Comparison of ENCODE assay signal across 13 mouse cellular contexts in genomic region chr13:119339762-119340161, GRCm38 (mm10).
DNase-seq lines count a peak whose midpoint lies in the region; ATAC-seq lines count a peak whose summit lies in the region.
"Had no signal": no experiment of that assay in that cellular context is flagged by ENCODE, and none has a peak within 500 bp of the region (broad histone marks: within the 10 kb centered on the region; RNA-seq: fewer than 3 reads in every experiment).

No protein-coding gene starts in this region.

- no peak overlapping the region for H3K27ac ChIP-seq in limb, embryonic 13.5 days
- H3K27ac ChIP-seq in limb, embryonic 10.5 days: no peak overlapping the region
- H3K27ac ChIP-seq: forebrain, embryonic 15.5 days; heart, embryonic 15.5 days; liver, embryonic 14.5 days; neural tube, embryonic 13.5 days had no signal

- peaks cover 41% of the 10 kb centered on the region for H3K36me3 ChIP-seq in limb, embryonic 13.5 days
- H3K36me3 ChIP-seq in limb, embryonic 10.5 days: peaks cover 30% of the 10 kb centered on the region

- no peak overlapping the region for H3K4me2 ChIP-seq in limb, embryonic 13.5 days (replicated peaks)
- H3K4me2 ChIP-seq: forebrain, embryonic 15.5 days; heart, embryonic 15.5 days; neural tube, embryonic 13.5 days had no signal

- H3K4me3 ChIP-seq in limb, embryonic 13.5 days: no peak overlapping the region
- no peak overlapping the region for H3K4me3 ChIP-seq in limb, embryonic 10.5 days
- H3K4me3 ChIP-seq: forebrain, embryonic 15.5 days; heart, embryonic 15.5 days; neural tube, embryonic 13.5 days had no signal

- no peak overlapping the region for H3K9ac ChIP-seq in limb, embryonic 13.5 days
- H3K9ac ChIP-seq: forebrain, embryonic 15.5 days; heart, embryonic 15.5 days; liver, embryonic 14.5 days; neural tube, embryonic 13.5 days had no signal

- intact Hi-C loops in heart, postnatal 14 days (cut with DNase I): no loop called here

- H3K27me3 ChIP-seq in limb, embryonic 13.5 days: no peaks in the 10 kb centered on the region
- no peaks in the 10 kb centered on the region for H3K27me3 ChIP-seq in limb, embryonic 10.5 days (ENCODE audit: low read depth, poor library complexity, severe bottlenecking)
- H3K27me3 ChIP-seq: forebrain, embryonic 15.5 days; heart, embryonic 15.5 days; neural tube, embryonic 13.5 days had no signal

- no peaks in the 10 kb centered on the region for H3K4me1 ChIP-seq in limb, embryonic 13.5 days
- H3K4me1 ChIP-seq in limb, embryonic 10.5 days: no peaks in the 10 kb centered on the region
- H3K4me1 ChIP-seq: forebrain, embryonic 15.5 days; neural tube, embryonic 13.5 days had no signal

- WGBS in limb, embryonic 13.5 days: 91% methylated on average over 11 of the region's 11 CpGs
- WGBS in limb, embryonic 10.5 days: 96% methylated on average over 11 of the region's 11 CpGs

- H3K9me3 ChIP-seq in limb, embryonic 13.5 days: no peaks in the 10 kb centered on the region
- H3K9me3 ChIP-seq in limb, embryonic 10.5 days (replicated peaks): no peaks in the 10 kb centered on the region
- H3K9me3 ChIP-seq: forebrain, embryonic 15.5 days; heart, embryonic 15.5 days; neural tube, embryonic 13.5 days had no signal

- DNase-seq in adrenal gland, postnatal 10 days: peak; percentile 30
- no peak for DNase-seq in adrenal gland, adult 18-20 months (ENCODE audit: low spot score in 2 of 2)
- no peak for DNase-seq in limb, embryonic 10.5 days (ENCODE audit: low spot score)
- DNase-seq in heart, postnatal 14 days: peak; percentile 73 to 79
- DNase-seq in ovary, postnatal 14 days (ENCODE audit: low spot score): peak; percentile 20
- no peak for DNase-seq in T-cell, adult 2 months (ENCODE audit: low spot score)
- no peak for DNase-seq in layer of hippocampus, postnatal 10 days (ENCODE audit: low spot score in 2 of 2)
- DNase-seq: midbrain, embryonic 14.5 days had no signal

- 0 out of 2 replicates have a peak, but pooled peaks have one; percentile 8 for ATAC-seq in limb, embryonic 13.5 days (ENCODE audit: low FRiP score, low read depth)
- ATAC-seq: forebrain, embryonic 15.5 days had no signal

Comparison
In these comparisons a context has a peak if more than half of its experiments do, and no peak if none do; other contexts are left out.
1. DNase-seq: peak in adrenal gland, postnatal 10 days (single experiment), heart, postnatal 14 days (2 of 2) and ovary, postnatal 14 days (single experiment); none in adrenal gland, adult 18-20 months (0 of 2), limb, embryonic 10.5 days (single experiment), T-cell, adult 2 months (single experiment) and layer of hippocampus, postnatal 10 days (0 of 2).